Mouse (Mus musculus) midbrain, embryonic 11.5 days (tissue): ENCODE data around the gene Fbxo22. TPM values are rescaled to one million over a fixed set of nuclear protein-coding genes. Genes with fewer than 3 reads are reported as not detected.
"Not testable (repeated sequence)": the region's sequence is repeated elsewhere in the genome, so short reads cannot be mapped to it uniquely, and the experiment has no call there.

Source experiments
- ATAC-seq: fragments of 200-750 bp; cut with Nextera tagmentation; 2 replicates; pipeline ENCODE4 v1.8.0; 2017; ENCODE audit warnings: moderate TSS enrichment, moderate library complexity; ENCODE audit not compliant: low FRiP score
- DNase-seq: peaks from one replicate; pipeline ENCODE4 v3.0.0; 2015; ENCODE audit warnings: low spot score; ENCODE audit errors: missing footprints
- H3K27ac ChIP-seq: fragments of 300-500 bp; sonication (generic); 2 replicates; pipeline ENCODE4 v1.5.1; 2014; ENCODE audit warnings: low read depth, low read length
- H3K27me3 ChIP-seq: fragments of 300-500 bp; sonication (generic); 2 replicates; pipeline ENCODE4 v1.6.1; 2014; ENCODE audit warnings: mild to moderate bottlenecking, low read length, moderate library complexity, mixed read lengths; ENCODE audit not compliant: control insufficient read depth, insufficient read depth
- H3K36me3 ChIP-seq: fragments of 300-500 bp; sonication (generic); 2 replicates; pipeline ENCODE4 v1.6.1; 2014; ENCODE audit warnings: mild to moderate bottlenecking, low read length, moderate library complexity, mixed read lengths; ENCODE audit not compliant: control insufficient read depth, insufficient read depth
- H3K4me1 ChIP-seq: fragments of 300-500 bp; sonication (generic); 2 replicates; pipeline ENCODE4 v1.6.1; 2014; ENCODE audit warnings: low read length; ENCODE audit not compliant: control insufficient read depth, insufficient read depth
- H3K4me2 ChIP-seq: fragments of 300-500 bp; sonication (generic); 2 replicates; pipeline ENCODE4 v1.6.1; 2014; ENCODE audit warnings: mild to moderate bottlenecking, moderate library complexity
- H3K4me3 ChIP-seq: fragments of 300-500 bp; sonication (generic); 2 replicates; pipeline ENCODE4 v1.5.1; 2014; ENCODE audit warnings: low read depth, low read length
- H3K9ac ChIP-seq: fragments of 300-500 bp; sonication (generic); 2 replicates; pipeline ENCODE4 v1.6.1; 2014; ENCODE audit warnings: low read length
- H3K9me3 ChIP-seq: fragments of 300-500 bp; sonication (generic); 2 replicates; pipeline ENCODE4 v1.6.1; 2016; ENCODE audit warnings: low read length; ENCODE audit not compliant: control insufficient read depth
- WGBS: fragments of 180-500 bp; shearing (Covaris S2); extraction: QIAGEN DNeasy Blood & Tissue Kit; methylation state at CpG from one replicate; pipeline ENCODE4 v1.1.7; 2014; 5-methylcytosine and 5-hydroxymethylcytosine counted together
- polyA plus RNA-seq: library from polyadenylated mRNA; unstranded; fragments of >200 nt; fragmentation: Nextera tagmentation; extraction: Ambion mirVana; gene quantifications from 2 replicates; pipeline ENCODE4 v1.2.1, GENCODE M21; 2014

Fbxo22 gene
- polyA plus RNA-seq, 1 experiment from 2014 or later, result 84.6 TPM

DNA sequence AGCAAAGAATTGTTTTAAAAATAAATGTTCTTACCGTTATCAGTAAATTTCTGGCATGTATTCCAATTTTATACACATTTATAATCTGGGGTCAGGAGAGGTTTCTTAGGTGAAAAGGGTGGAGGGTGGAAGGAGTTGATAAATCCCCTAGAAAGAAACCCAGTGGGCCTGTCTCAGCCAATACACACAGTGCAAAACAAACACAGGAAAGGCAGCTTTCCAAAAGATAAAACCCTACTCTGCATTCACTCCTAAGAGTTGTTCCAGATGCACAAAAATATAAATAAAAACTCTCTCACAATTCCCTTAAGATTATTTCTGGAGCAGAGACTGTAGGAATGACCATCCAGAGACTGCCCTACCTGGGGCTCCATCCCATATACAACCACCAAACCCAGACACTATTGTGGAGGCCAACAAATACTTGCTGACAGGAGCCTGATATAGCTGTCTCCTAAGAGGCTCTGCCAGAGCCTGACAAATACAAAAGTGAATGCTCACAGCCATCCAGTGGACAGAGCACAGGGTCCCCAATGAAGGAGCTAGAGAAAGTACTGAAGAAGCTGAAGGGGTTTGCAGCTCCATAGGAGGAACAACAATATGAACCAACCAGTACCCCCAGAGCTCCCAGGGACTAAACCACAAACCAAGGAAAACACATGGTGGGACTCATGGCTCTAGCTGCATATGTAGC lies 36.5 kb downstream of the Fbxo22 start:
- not testable (repeated sequence) for H3K4me3 ChIP-seq, DNase-seq, H3K9me3 ChIP-seq, H3K27ac ChIP-seq, H3K9ac ChIP-seq, H3K4me2 ChIP-seq, H3K4me1 ChIP-seq, H3K36me3 ChIP-seq, H3K27me3 ChIP-seq, ATAC-seq
- WGBS, result 94% methylated on average over 1 of the region's 1 CpGs

DNA sequence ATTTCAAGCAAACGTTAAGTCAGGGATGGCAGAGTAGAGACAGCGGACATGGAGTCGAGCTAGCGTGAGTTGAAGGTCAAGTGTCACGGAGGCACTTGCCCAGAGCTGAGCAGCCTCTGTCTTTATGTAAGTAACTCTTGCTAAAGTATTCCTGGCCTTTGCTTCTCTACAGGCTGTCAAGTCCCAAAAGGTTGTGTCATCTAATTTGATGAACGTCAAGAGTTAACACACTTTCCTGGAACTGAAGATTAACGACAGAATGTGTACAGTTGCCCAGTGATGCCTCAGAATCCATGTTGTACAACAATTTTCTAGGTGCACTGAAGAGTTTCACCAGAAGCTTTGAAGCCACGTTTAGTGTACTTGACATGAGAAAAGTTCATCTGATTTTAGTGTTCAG lies 37.7 kb downstream of the Fbxo22 start:
- Histone ChIP-seq H3K9ac (no peak overlapping the region), H3K27ac (no peak overlapping the region), H3K4me1 (no peaks in the 10 kb centered on the region), H3K4me3 (no peak overlapping the region), H3K27me3 (no peaks in the 10 kb centered on the region), H3K9me3 (no peaks in the 10 kb centered on the region), H3K36me3 (no peaks in the 10 kb centered on the region), H3K4me2 (no peak overlapping the region)
- ATAC-seq (no peak), DNase-seq (no peak)
- WGBS, result 82% methylated on average over 8 of the region's 8 CpGs

DNA sequence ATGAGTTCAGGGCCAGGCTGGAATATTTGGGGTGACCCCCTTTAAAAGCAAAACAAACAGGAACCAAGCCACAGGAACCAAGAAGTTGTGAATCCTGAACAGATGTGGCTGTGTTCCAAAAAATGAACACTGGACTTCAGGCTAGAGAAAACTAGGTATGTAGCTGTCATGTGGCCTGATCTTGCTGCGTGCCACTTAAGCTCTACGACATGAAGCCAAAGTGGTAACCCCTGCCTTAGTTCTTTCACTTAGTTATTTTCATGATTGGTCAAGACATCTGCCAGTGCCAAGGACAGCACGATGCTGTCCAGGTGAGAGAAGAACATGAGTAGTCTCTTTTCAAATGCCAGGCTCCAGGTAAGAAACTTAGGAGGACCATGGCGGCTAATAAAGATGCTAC lies 38.2 kb downstream of the Fbxo22 start:
- no peak overlapping the region for H3K27ac ChIP-seq
- ATAC-seq (no peak), DNase-seq (no peak)
- no peak overlapping the region for H3K9ac ChIP-seq
- H3K9me3 ChIP-seq, result no peaks in the 10 kb centered on the region
- no peaks in the 10 kb centered on the region for H3K4me1 ChIP-seq
- no peak overlapping the region for H3K4me3 ChIP-seq
- H3K36me3 ChIP-seq, result no peaks in the 10 kb centered on the region
- H3K4me2 ChIP-seq, result no peak overlapping the region
- WGBS, result 95% methylated on average over 4 of the region's 4 CpGs
- no peaks in the 10 kb centered on the region for H3K27me3 ChIP-seq

DNA sequence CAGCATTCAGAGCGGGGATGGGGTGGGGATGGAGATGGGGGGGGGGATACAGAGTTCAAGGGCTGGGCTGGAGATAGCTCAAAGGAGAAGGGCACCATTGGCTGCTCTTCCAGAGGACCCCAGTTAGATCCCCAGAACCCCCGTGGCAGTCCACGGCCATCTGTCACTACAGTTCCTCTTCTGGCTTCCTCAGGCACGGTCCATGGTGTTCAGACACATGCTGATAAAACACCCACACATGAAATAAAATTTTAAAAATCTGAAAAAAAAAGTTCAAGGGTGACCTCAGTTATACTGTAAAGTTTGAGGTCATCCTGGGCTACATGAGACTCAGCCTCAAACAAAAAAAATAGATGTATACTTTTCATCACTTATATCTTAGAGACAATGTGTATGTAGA lies 39.7 kb downstream of the Fbxo22 start:
- H3K27me3 ChIP-seq, result no peaks in the 10 kb centered on the region
- no peak overlapping the region for H3K9ac ChIP-seq
- ATAC-seq, result no peak
- DNase-seq, result no peak
- WGBS, result 87% methylated on average over 4 of the region's 4 CpGs
- no peaks in the 10 kb centered on the region for H3K4me1 ChIP-seq
- no peak overlapping the region for H3K4me3 ChIP-seq
- H3K27ac ChIP-seq, result no peak overlapping the region
- no peaks in the 10 kb centered on the region for H3K36me3 ChIP-seq
- no peaks in the 10 kb centered on the region for H3K9me3 ChIP-seq
- no peak overlapping the region for H3K4me2 ChIP-seq

DNA sequence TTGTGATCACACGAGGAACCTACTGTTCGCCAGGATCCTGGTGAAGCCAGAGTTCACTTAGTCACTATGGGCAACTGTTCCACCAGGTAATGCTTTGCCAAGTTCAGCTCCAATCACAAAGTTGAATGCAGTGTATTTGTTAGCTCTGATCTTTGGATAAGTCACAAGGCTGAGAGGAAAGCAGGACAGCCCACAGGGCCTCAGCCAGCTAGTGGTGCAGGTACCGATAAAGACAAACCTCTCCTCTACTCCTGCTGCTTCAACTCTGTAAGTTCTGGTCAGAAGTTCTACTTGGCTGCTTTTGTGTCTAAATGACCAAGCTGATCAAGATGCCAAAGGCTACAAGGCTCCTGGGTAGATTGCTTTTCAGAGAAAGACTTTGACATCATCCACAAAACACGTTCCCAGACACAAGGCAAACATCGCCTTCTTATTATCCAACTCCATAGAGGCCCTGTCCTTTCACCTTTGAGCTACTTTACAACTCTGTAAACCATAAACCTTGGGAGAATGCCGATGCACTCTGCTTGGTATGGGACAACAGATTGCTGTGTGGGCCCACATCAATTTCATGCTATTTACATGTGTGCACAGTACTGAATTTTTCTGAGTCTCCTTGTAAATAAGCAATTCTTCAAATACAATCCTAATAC lies 42.0 kb downstream of the Fbxo22 start:
- H3K9ac ChIP-seq, result no peak overlapping the region
- no peaks in the 10 kb centered on the region for H3K9me3 ChIP-seq
- H3K4me2 ChIP-seq, result no peak overlapping the region
- no peak overlapping the region for H3K27ac ChIP-seq
- H3K4me3 ChIP-seq, result no peak overlapping the region
- H3K4me1 ChIP-seq, result no peaks in the 10 kb centered on the region
- no peak for DNase-seq
- no peaks in the 10 kb centered on the region for H3K36me3 ChIP-seq
- ATAC-seq, result no peak
- H3K27me3 ChIP-seq, result no peaks in the 10 kb centered on the region
- WGBS, result 82% methylated on average over 6 of the region's 6 CpGs

DNA sequence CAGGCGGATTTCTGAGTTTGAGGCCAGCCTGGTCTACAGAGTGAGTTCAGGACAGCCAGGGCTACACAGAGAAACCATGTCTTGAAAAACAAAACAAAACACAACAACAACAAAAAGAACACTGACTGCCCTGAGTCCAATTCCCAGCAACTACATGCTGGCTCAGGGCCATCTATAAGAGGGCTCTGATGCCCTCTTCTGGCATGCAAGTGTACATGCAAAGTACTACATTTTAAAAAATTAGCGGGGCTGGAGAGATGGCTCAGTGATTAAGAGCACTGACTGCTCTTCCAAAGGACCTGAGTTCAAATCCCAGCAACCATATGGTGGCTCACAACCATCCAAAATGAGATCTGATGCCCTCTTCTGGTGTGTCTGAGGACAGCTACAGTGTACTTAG lies 43.4 kb downstream of the Fbxo22 start:
- H3K27ac ChIP-seq, H3K9ac ChIP-seq, H3K4me1 ChIP-seq, H3K9me3 ChIP-seq, H3K4me3 ChIP-seq, H3K36me3 ChIP-seq, DNase-seq, H3K27me3 ChIP-seq, ATAC-seq, H3K4me2 ChIP-seq: not testable (repeated sequence)
- 52% methylated on average over 2 of the region's 2 CpGs for whole genome bisulfite sequencing

DNA sequence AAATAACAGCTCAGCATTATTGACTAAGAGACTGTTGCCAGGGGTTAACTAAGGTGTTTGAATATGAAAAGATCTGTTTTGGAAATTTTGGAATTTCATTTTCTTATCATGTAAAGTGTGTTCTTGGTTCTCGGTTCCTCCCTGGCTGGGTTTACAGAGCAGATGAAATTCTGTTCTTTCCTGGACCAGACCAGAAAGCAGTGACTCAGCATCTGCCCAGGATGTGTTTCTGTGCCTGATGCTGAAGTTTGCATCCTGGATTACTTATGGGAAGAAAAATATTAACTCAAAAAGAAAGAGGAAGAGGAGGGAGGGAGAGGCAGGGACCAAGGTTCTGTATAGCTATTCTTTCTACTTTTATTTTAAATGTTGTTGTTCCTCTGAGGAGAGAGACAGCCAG lies 45.1 kb downstream of the Fbxo22 start:
- ATAC-seq, result no peak
- H3K4me2 ChIP-seq, result no peak overlapping the region
- no peaks in the 10 kb centered on the region for H3K9me3 ChIP-seq
- no peak overlapping the region for H3K27ac ChIP-seq
- no peaks in the 10 kb centered on the region for H3K4me1 ChIP-seq
- no peak overlapping the region for H3K4me3 ChIP-seq
- 86% methylated on average over 1 of the region's 1 CpGs for WGBS
- no peak for DNase-seq
- no peaks in the 10 kb centered on the region for H3K27me3 ChIP-seq
- no peaks in the 10 kb centered on the region for H3K36me3 ChIP-seq
- no peak overlapping the region for H3K9ac ChIP-seq

DNA sequence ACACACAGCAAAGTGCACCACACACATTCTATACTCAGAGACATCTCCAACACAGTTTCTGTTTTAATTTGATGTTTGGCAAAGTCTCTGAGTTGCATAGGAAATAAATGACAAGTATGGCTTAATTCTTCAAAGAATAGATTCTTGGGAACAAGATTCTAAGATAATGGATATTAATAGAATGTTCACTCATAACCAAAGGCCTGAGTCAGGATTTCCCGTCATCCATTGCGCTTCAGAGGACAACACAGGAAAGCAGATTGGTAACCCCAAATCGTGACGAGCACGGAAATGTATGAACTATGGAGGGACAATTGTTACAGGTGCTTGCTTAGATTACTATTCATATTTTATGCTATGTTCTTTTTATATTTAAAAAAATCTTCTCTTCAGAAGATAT lies 46.3 kb downstream of the Fbxo22 start:
- Histone ChIP-seq H3K9me3 (no peaks in the 10 kb centered on the region), H3K4me2 (no peak overlapping the region), H3K4me1 (no peaks in the 10 kb centered on the region), H3K36me3 (no peaks in the 10 kb centered on the region), H3K27me3 (no peaks in the 10 kb centered on the region), H3K27ac (no peak overlapping the region), H3K9ac (no peak overlapping the region), H3K4me3 (no peak overlapping the region)
- no peak for DNase-seq
- ATAC-seq, result no peak
- WGBS, result 91% methylated on average over 5 of the region's 5 CpGs

DNA sequence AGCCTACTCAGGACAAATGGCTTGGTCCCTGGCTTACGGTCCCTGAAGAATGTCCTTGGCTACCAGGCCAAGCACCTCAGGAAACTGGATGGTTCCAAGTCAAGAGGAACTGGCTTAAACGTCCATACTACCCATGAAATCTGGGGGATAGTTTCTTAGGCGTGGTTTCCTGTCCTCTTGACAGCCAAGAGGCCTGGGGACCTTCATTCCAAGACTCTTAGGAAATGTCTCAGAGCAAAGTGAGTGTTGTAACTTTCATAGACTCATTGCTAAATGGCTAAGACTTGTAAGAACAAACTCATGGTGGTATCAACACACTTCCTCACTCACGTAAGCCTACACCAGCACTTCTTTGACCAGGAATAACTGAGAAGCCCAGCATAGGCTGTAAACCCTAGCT lies 46.9 kb downstream of the Fbxo22 start:
- Histone ChIP-seq H3K27me3 (no peaks in the 10 kb centered on the region), H3K4me3 (no peak overlapping the region), H3K4me2 (no peak overlapping the region), H3K27ac (no peak overlapping the region), H3K9me3 (no peaks in the 10 kb centered on the region), H3K4me1 (no peaks in the 10 kb centered on the region), H3K9ac (no peak overlapping the region), H3K36me3 (no peaks in the 10 kb centered on the region)
- no peak for DNase-seq
- ATAC-seq, result no peak
- WGBS, result 76% methylated on average over 4 of the region's 4 CpGs
